Mouse (Mus musculus) left cerebral cortex, adult 9 months (tissue): ENCODE data around the gene Atp8b4.

Experiments
- DNase-seq, 2 experiments: peaks; one replicate each; pipeline ENCODE4 v3.0.0; 2022; ENCODE audit warnings: low spot score in 2 of 2

Gene Atp8b4

GRCm38 (mm10) chr2:126434305-126434704 lies 66.2 kb downstream of the Atp8b4 start:
- no peak for DNase-seq

- DNase-seq: no peak
Measured at GRCm38 (mm10) chr2:126432481-126433066, 67.9 kb downstream of the Atp8b4 start.

- peak in 1 of 2 experiments; percentile 50 for DNase-seq
Measured at GRCm38 (mm10) chr2:126429282-126429681, 71.2 kb downstream of the Atp8b4 start.

- DNase-seq: no peak
Measured at GRCm38 (mm10) chr2:126425223-126425622, 75.3 kb downstream of the Atp8b4 start.

GRCm38 (mm10) chr2:126424714-126425113 lies 75.8 kb downstream of the Atp8b4 start:
- DNase-seq: no peak

- no peak for DNase-seq
Measured at GRCm38 (mm10) chr2:126420901-126421300, 79.6 kb downstream of the Atp8b4 start.

GRCm38 (mm10) chr2:126418916-126419315 lies 81.6 kb downstream of the Atp8b4 start:
- no peak for DNase-seq

GRCm38 (mm10) chr2:126416772-126417171 lies 83.7 kb downstream of the Atp8b4 start:
- no peak for DNase-seq

- no peak for DNase-seq
Measured at GRCm38 (mm10) chr2:126415981-126416380, 84.5 kb downstream of the Atp8b4 start.

GRCm38 (mm10) chr2:126412759-126413158 lies 87.7 kb downstream of the Atp8b4 start:
- no peak for DNase-seq

GRCm38 (mm10) chr2:126399454-126399853 lies 101.0 kb downstream of the Atp8b4 start:
- no peak for DNase-seq

- no peak for DNase-seq
Measured at GRCm38 (mm10) chr2:126399017-126399416, 101.5 kb downstream of the Atp8b4 start.

GRCm38 (mm10) chr2:126398216-126398615 lies 102.3 kb downstream of the Atp8b4 start:
- DNase-seq: no peak

GRCm38 (mm10) chr2:126397513-126397912 lies 103.0 kb downstream of the Atp8b4 start:
- DNase-seq: no peak

- no peak for DNase-seq
Measured at GRCm38 (mm10) chr2:126394924-126395323, 105.5 kb downstream of the Atp8b4 start.

- no peak for DNase-seq
Measured at GRCm38 (mm10) chr2:126387458-126388037, 112.9 kb downstream of the Atp8b4 start.

GRCm38 (mm10) chr2:126386056-126386455 lies 114.4 kb downstream of the Atp8b4 start:
- no peak for DNase-seq

GRCm38 (mm10) chr2:126380300-126380699 lies 120.2 kb downstream of the Atp8b4 start:
- DNase-seq: no peak

GRCm38 (mm10) chr2:126371634-126372033 lies 128.8 kb downstream of the Atp8b4 start:
- DNase-seq: no peak

GRCm38 (mm10) chr2:126369815-126370214 lies 130.7 kb downstream of the Atp8b4 start:
- DNase-seq: no peak

- DNase-seq: no peak
Measured at GRCm38 (mm10) chr2:126363745-126364725, 136.4 kb downstream of the Atp8b4 start.

- peak in 1 of 2 experiments; percentile 77 for DNase-seq
Measured at GRCm38 (mm10) chr2:126363050-126363744, 137.3 kb downstream of the Atp8b4 start.
